Mouse (Mus musculus): ENCODE measurements around the gene Scn8a. TPM values are rescaled to one million over a fixed set of nuclear protein-coding genes. Genes with fewer than 3 reads are reported as not detected.

The Scn8a gene
- polyA plus RNA-seq, 1 experiment: not detected

GRCm38 (mm10) chr15:100922210-100922609, 52.6 kb downstream of the Scn8a start:
- H3K4me3 ChIP-seq: no peak overlapping the region
- TF ChIP-seq TCF12 (IDR thresholded peaks at IDR 0.05; ENCODE audit: insufficient read depth, poor library complexity, severe bottlenecking): no peak
- no peak for TF ChIP-seq POLR2A (IDR thresholded peaks at IDR 0.05; ENCODE audit: insufficient read length, low read depth)
- TF ChIP-seq MAX (IDR thresholded peaks at IDR 0.05; ENCODE audit: low read depth): no peak
- TF ChIP-seq POLR2AphosphoS2 (IDR thresholded peaks at IDR 0.05; ENCODE audit: insufficient read length, low read depth): no peak
- TF ChIP-seq CEBPB (IDR thresholded peaks at IDR 0.05; ENCODE audit: insufficient read depth, poor library complexity, severe bottlenecking): no peak
- no peak for TF ChIP-seq REST (IDR thresholded peaks at IDR 0.05; ENCODE audit: insufficient read depth, insufficient read length)
- TF ChIP-seq TCF3 (IDR thresholded peaks at IDR 0.05; ENCODE audit: insufficient read length, low read depth): no peak
- TF ChIP-seq MYOG (IDR thresholded peaks at IDR 0.05; ENCODE audit: control insufficient read depth in 1 of 3, insufficient read depth in 1 of 3, insufficient read length in 2 of 3, low read depth in 2 of 3): no peak
- no peak for TF ChIP-seq MYOD1 (IDR thresholded peaks at IDR 0.05; ENCODE audit: control insufficient read depth in 1 of 3, insufficient read length in 2 of 3, low read depth in 2 of 3)
- no peak for TF ChIP-seq USF1 (IDR thresholded peaks at IDR 0.05; ENCODE audit: low read depth)
- no peak for TF ChIP-seq E2F4 (IDR thresholded peaks at IDR 0.05; ENCODE audit: insufficient read depth)
- no peak for TF ChIP-seq SRF (IDR thresholded peaks at IDR 0.05; ENCODE audit: control insufficient read depth, insufficient read length, low read depth)
- H3K79me2 ChIP-seq (ENCODE audit: control insufficient read depth, insufficient read depth): no peaks in the 10 kb centered on the region
- H3ac ChIP-seq (ENCODE audit: control insufficient read depth, insufficient read length): no peak overlapping the region
- no peak overlapping the region for H3K4me2 ChIP-seq (ENCODE audit: low read depth)
- peaks cover 52% of the 10 kb centered on the region for H3K27me3 ChIP-seq (ENCODE audit: control insufficient read depth, insufficient read depth, insufficient read length)
- no peaks in the 10 kb centered on the region for H3K36me3 ChIP-seq (ENCODE audit: control insufficient read depth, insufficient read depth)

DNA sequence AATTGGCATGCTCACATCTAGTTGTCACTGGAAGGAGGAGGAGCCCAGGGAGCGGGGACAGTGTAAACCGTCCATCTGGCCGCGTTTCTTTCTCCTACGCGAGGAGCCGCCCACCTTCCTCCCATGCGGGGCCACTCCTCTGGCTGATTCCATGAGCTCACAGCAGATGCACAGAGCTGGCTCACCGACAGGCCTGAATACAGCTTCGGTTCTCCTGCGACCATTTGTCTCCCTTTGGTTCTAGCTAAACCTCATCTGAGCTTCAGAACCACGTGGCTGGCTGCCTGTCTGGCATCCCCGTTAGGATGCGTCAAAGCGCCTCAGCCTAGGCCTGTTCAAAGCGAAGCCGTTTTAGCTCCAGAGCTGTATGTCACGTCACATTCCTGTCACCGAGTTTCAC, 53.8 kb downstream of the Scn8a start:
- H3K4me3 ChIP-seq: no peak overlapping the region
- H3K36me3 ChIP-seq (ENCODE audit: control insufficient read depth, insufficient read depth): no peaks in the 10 kb centered on the region
- H3K79me2 ChIP-seq (ENCODE audit: control insufficient read depth, insufficient read depth): no peaks in the 10 kb centered on the region
- no peak overlapping the region for H3ac ChIP-seq (ENCODE audit: control insufficient read depth, insufficient read length)
- no peak for TF ChIP-seq TCF3 (IDR thresholded peaks at IDR 0.05; ENCODE audit: insufficient read length, low read depth)
- TF ChIP-seq SRF (IDR thresholded peaks at IDR 0.05; ENCODE audit: control insufficient read depth, insufficient read length, low read depth): no peak
- no peak for TF ChIP-seq CEBPB (IDR thresholded peaks at IDR 0.05; ENCODE audit: insufficient read depth, poor library complexity, severe bottlenecking)
- no peak for TF ChIP-seq E2F4 (IDR thresholded peaks at IDR 0.05; ENCODE audit: insufficient read depth)
- no peak for TF ChIP-seq USF1 (IDR thresholded peaks at IDR 0.05; ENCODE audit: low read depth)
- TF ChIP-seq MYOD1 (IDR thresholded peaks at IDR 0.05; ENCODE audit: control insufficient read depth in 1 of 3, insufficient read length in 2 of 3, low read depth in 2 of 3): no peak
- no peak for TF ChIP-seq TCF12 (IDR thresholded peaks at IDR 0.05; ENCODE audit: insufficient read depth, poor library complexity, severe bottlenecking)
- TF ChIP-seq MAX (IDR thresholded peaks at IDR 0.05; ENCODE audit: low read depth): no peak
- TF ChIP-seq MYOG (IDR thresholded peaks at IDR 0.05; ENCODE audit: control insufficient read depth in 1 of 3, insufficient read depth in 1 of 3, insufficient read length in 2 of 3, low read depth in 2 of 3): no peak
- TF ChIP-seq POLR2AphosphoS2 (IDR thresholded peaks at IDR 0.05; ENCODE audit: insufficient read length, low read depth): no peak
- TF ChIP-seq REST (IDR thresholded peaks at IDR 0.05; ENCODE audit: insufficient read depth, insufficient read length): no peak
- TF ChIP-seq POLR2A (IDR thresholded peaks at IDR 0.05; ENCODE audit: insufficient read length, low read depth): no peak
- peak overlapping the region; percentile 3 for H3K4me2 ChIP-seq (ENCODE audit: low read depth)
- H3K27me3 ChIP-seq (ENCODE audit: control insufficient read depth, insufficient read depth, insufficient read length): peaks cover 57% of the 10 kb centered on the region

- no peak overlapping the region for H3K4me2 ChIP-seq (ENCODE audit: low read depth)
- H3K36me3 ChIP-seq (ENCODE audit: control insufficient read depth, insufficient read depth): no peaks in the 10 kb centered on the region
- H3K4me3 ChIP-seq: no peak overlapping the region
- H3K79me2 ChIP-seq (ENCODE audit: control insufficient read depth, insufficient read depth): no peaks in the 10 kb centered on the region
- H3K27me3 ChIP-seq (ENCODE audit: control insufficient read depth, insufficient read depth, insufficient read length): peaks cover 62% of the 10 kb centered on the region
- H3ac ChIP-seq (ENCODE audit: control insufficient read depth, insufficient read length): no peak overlapping the region
- TF ChIP-seq REST (IDR thresholded peaks at IDR 0.05; ENCODE audit: insufficient read depth, insufficient read length): no peak
- TF ChIP-seq E2F4 (IDR thresholded peaks at IDR 0.05; ENCODE audit: insufficient read depth): no peak
- no peak for TF ChIP-seq TCF12 (IDR thresholded peaks at IDR 0.05; ENCODE audit: insufficient read depth, poor library complexity, severe bottlenecking)
- TF ChIP-seq POLR2A (IDR thresholded peaks at IDR 0.05; ENCODE audit: insufficient read length, low read depth): no peak
- no peak for TF ChIP-seq SRF (IDR thresholded peaks at IDR 0.05; ENCODE audit: control insufficient read depth, insufficient read length, low read depth)
- no peak for TF ChIP-seq CEBPB (IDR thresholded peaks at IDR 0.05; ENCODE audit: insufficient read depth, poor library complexity, severe bottlenecking)
- TF ChIP-seq MYOD1 (IDR thresholded peaks at IDR 0.05; ENCODE audit: control insufficient read depth in 1 of 3, insufficient read length in 2 of 3, low read depth in 2 of 3): no peak
- TF ChIP-seq USF1 (IDR thresholded peaks at IDR 0.05; ENCODE audit: low read depth): no peak
- TF ChIP-seq POLR2AphosphoS2 (IDR thresholded peaks at IDR 0.05; ENCODE audit: insufficient read length, low read depth): no peak
- no peak for TF ChIP-seq TCF3 (IDR thresholded peaks at IDR 0.05; ENCODE audit: insufficient read length, low read depth)
- no peak for TF ChIP-seq MYOG (IDR thresholded peaks at IDR 0.05; ENCODE audit: control insufficient read depth in 1 of 3, insufficient read depth in 1 of 3, insufficient read length in 2 of 3, low read depth in 2 of 3)
Measured at GRCm38 (mm10) chr15:100924941-100925340, 55.3 kb downstream of the Scn8a start.

- Histone ChIP-seq H3K4me2 (ENCODE audit: low read depth) (no peak overlapping the region), H3ac (ENCODE audit: control insufficient read depth, insufficient read length) (no peak overlapping the region), H3K4me3 (no peak overlapping the region), H3K27me3 (ENCODE audit: control insufficient read depth, insufficient read depth, insufficient read length) (peaks cover 47% of the 10 kb centered on the region), H3K36me3 (ENCODE audit: control insufficient read depth, insufficient read depth) (no peaks in the 10 kb centered on the region), H3K79me2 (ENCODE audit: control insufficient read depth, insufficient read depth) (no peaks in the 10 kb centered on the region)
- no peak for TF ChIP-seq USF1 (IDR thresholded peaks at IDR 0.05; ENCODE audit: low read depth)
- TF ChIP-seq SRF (IDR thresholded peaks at IDR 0.05; ENCODE audit: control insufficient read depth, insufficient read length, low read depth): no peak
- no peak for TF ChIP-seq MYOD1 (IDR thresholded peaks at IDR 0.05; ENCODE audit: control insufficient read depth in 1 of 3, insufficient read length in 2 of 3, low read depth in 2 of 3)
- TF ChIP-seq POLR2AphosphoS2 (IDR thresholded peaks at IDR 0.05; ENCODE audit: insufficient read length, low read depth): no peak
- no peak for TF ChIP-seq E2F4 (IDR thresholded peaks at IDR 0.05; ENCODE audit: insufficient read depth)
- no peak for TF ChIP-seq TCF3 (IDR thresholded peaks at IDR 0.05; ENCODE audit: insufficient read length, low read depth)
- no peak for TF ChIP-seq MYOG (IDR thresholded peaks at IDR 0.05; ENCODE audit: control insufficient read depth in 1 of 3, insufficient read depth in 1 of 3, insufficient read length in 2 of 3, low read depth in 2 of 3)
- no peak for TF ChIP-seq TCF12 (IDR thresholded peaks at IDR 0.05; ENCODE audit: insufficient read depth, poor library complexity, severe bottlenecking)
- no peak for TF ChIP-seq REST (IDR thresholded peaks at IDR 0.05; ENCODE audit: insufficient read depth, insufficient read length)
- no peak for TF ChIP-seq POLR2A (IDR thresholded peaks at IDR 0.05; ENCODE audit: insufficient read length, low read depth)
- TF ChIP-seq CEBPB (IDR thresholded peaks at IDR 0.05; ENCODE audit: insufficient read depth, poor library complexity, severe bottlenecking): no peak
- no peak for TF ChIP-seq MAX (IDR thresholded peaks at IDR 0.05; ENCODE audit: low read depth)
Measured at GRCm38 (mm10) chr15:100930477-100930876, 60.8 kb downstream of the Scn8a start.
